Mouse (Mus musculus) myocyte (in vitro differentiated cells): ENCODE results near the gene Ncs1.
A peak's percentile ranks its signal among the peaks of the same experiment; 100 is the strongest.

Experiments
- MAX ChIP-seq: IDR thresholded peaks from one replicate; pipeline ENCODE4 v1.6.1; 2011; ENCODE audit warnings: low read depth, mild to moderate bottlenecking, control low read depth
- MYOD1 ChIP-seq, 3 experiments: IDR thresholded peaks; one replicate each; pipeline ENCODE4 v1.6.1; 2011; ENCODE audit warnings: control low read depth in 2 of 3, low read depth in 2 of 3, mild to moderate bottlenecking in 2 of 3, moderate library complexity in 1 of 3; ENCODE audit not compliant: insufficient read length in 2 of 3, control insufficient read depth in 1 of 3
- MYOG ChIP-seq, 3 experiments: IDR thresholded peaks; one replicate each; pipeline ENCODE4 v1.6.1; 2011; ENCODE audit warnings: control low read depth in 2 of 3, low read depth in 2 of 3, mild to moderate bottlenecking in 2 of 3; ENCODE audit not compliant: insufficient read length in 2 of 3, control insufficient read depth in 1 of 3, insufficient read depth in 1 of 3
- POLR2A ChIP-seq: IDR thresholded peaks from one replicate; pipeline ENCODE4 v1.6.1; 2011; ENCODE audit warnings: low read depth, mild to moderate bottlenecking, control low read depth, moderate library complexity; ENCODE audit not compliant: insufficient read length
- TCF12 ChIP-seq: IDR thresholded peaks from one replicate; pipeline ENCODE4 v1.6.1; 2011; ENCODE audit warnings: mild to moderate bottlenecking, control low read depth; ENCODE audit not compliant: poor library complexity, insufficient read depth, severe bottlenecking
- USF1 ChIP-seq: IDR thresholded peaks from one replicate; pipeline ENCODE4 v1.6.1; 2011; ENCODE audit warnings: low read depth, mild to moderate bottlenecking, control low read depth, moderate library complexity

DNA sequence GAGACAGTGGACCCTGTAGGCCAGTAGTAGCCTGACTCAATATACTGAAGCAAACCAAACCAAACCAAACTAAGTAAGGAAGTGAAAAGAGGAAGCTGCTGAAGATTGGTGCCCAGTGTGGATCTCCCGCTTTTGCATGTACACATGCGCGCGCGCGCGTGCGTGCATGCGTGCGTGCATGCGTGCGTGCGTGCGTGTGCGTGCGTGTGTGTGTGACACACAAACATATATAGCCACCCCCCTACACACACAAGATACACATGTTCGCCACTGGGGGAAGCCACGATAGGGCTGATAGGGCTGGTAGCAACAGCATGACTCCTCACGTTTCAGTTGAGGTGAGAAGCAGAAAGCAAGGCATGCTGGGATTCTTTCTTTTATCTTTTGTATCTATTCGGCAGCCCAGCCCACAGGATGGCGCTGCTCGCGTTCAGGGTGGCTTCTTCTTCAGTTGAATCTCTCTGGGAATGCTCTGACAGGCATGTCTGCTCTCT, 6.4 kb upstream of the Ncs1 start:
- TF ChIP-seq POLR2A (peak; percentile 47), MYOD1 (IDR thresholded peaks at IDR 0.05; ENCODE audit: control insufficient read depth in 1 of 3, insufficient read length in 2 of 3, low read depth in 2 of 3) (no peak), MAX (no peak), MYOG (IDR thresholded peaks at IDR 0.05; ENCODE audit: control insufficient read depth in 1 of 3, insufficient read depth in 1 of 3, insufficient read length in 2 of 3, low read depth in 2 of 3) (peak in 1 of 3 experiments; percentile 32), TCF12 (no peak), USF1 (no peak)
